Mouse (Mus musculus) heart, adult 2 months (tissue): ENCODE data around the gene Ccnt1.

Experiments used
- EP300 ChIP-seq: fragments of 200-500 bp; IDR thresholded peaks from 2 replicates; pipeline ENCODE4 v1.6.1; 2011; ENCODE audit warnings: low read depth, low read length, control low read depth; ENCODE audit not compliant: insufficient read depth
- POLR2A ChIP-seq: fragments of 200-500 bp; IDR thresholded peaks from 2 replicates; pipeline ENCODE4 v1.6.1; 2011; ENCODE audit warnings: mild to moderate bottlenecking, low read depth, low read length, control low read depth; ENCODE audit not compliant: insufficient read depth

DNA sequence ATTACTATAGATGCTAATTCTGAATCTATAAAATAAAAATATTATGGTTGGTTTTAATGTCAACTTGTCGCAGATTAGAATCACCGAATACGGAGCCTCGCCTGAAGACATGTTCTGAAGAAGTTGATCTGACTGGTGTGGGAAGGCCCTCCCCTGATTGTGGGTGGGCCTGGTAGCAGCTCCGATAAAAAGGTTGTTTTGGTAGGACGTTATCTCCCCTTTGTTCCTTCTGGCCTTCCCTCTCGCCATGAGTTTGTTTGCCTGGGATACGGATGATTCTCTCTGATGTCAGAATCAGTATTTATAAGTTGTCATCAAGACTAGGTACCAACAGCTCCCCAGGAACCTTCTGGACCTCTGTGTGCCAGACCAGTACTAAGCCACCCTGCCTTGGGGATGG lies 58.5 kb downstream of the Ccnt1 start:
- no peak for TF ChIP-seq POLR2A
- no peak for TF ChIP-seq EP300
